Mouse (Mus musculus) embryonic fibroblast, embryonic 13.5 days (primary cell): Measurements from ENCODE around the gene Chrm1.

Source experiments
- CTCF ChIP-seq: IDR thresholded peaks from 2 replicates; pipeline ENCODE4 v1.5.1; 2011; ENCODE audit warnings: mild to moderate bottlenecking, control low read depth, low read length, moderate library complexity, borderline replicate concordance; ENCODE audit not compliant: insufficient read depth
- POLR2A ChIP-seq: IDR thresholded peaks from 2 replicates; pipeline ENCODE4 v1.6.1; 2011; ENCODE audit warnings: low read depth, mild to moderate bottlenecking, control low read depth, low read length, moderate library complexity

DNA sequence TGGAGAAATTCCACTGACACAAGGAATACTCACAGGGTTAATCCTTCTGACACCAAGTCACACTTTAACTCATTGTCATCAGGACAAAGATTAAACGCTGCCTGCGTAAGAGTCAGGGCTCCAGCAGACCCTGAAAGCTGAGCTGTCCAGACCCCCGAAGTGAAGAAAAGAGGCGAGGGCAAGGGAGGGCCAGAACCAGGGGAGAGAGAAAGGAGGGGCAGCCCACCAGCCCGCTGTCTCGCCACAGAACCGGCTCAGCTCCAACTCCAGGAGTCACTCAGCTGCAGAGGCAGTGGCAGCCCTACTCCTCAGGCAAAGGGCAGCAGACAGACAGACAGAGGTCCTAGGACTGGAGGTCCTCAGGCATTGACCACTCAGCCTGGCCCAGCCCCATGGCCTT, 45.7 kb upstream of the Chrm1 start, which contains the start of gene Slc22a6:
- TF ChIP-seq POLR2A (no peak), CTCF (no peak)
